Mouse (Mus musculus) splenic B cell, adult 2 months (primary cell): Measurements from ENCODE around the gene Shank2.

Experiments used
- DNase-seq: peaks from one replicate; pipeline ENCODE4 v3.0.0-alpha.2; 2011; ENCODE audit warnings: low read depth, low spot score
- H3K27me3 ChIP-seq: 2 replicates; pipeline ENCODE4 v1.6.1; 2012; ENCODE audit warnings: mild to moderate bottlenecking, low read length, moderate library complexity, mixed read lengths; ENCODE audit not compliant: control insufficient read depth, poor library complexity, insufficient read depth, severe bottlenecking
- H3K36me3 ChIP-seq: 2 replicates; pipeline ENCODE4 v1.6.1; 2012; ENCODE audit warnings: mild to moderate bottlenecking, low read length, moderate library complexity, mixed read lengths; ENCODE audit not compliant: control insufficient read depth, poor library complexity, insufficient read depth, severe bottlenecking

The Shank2 gene

DNA sequence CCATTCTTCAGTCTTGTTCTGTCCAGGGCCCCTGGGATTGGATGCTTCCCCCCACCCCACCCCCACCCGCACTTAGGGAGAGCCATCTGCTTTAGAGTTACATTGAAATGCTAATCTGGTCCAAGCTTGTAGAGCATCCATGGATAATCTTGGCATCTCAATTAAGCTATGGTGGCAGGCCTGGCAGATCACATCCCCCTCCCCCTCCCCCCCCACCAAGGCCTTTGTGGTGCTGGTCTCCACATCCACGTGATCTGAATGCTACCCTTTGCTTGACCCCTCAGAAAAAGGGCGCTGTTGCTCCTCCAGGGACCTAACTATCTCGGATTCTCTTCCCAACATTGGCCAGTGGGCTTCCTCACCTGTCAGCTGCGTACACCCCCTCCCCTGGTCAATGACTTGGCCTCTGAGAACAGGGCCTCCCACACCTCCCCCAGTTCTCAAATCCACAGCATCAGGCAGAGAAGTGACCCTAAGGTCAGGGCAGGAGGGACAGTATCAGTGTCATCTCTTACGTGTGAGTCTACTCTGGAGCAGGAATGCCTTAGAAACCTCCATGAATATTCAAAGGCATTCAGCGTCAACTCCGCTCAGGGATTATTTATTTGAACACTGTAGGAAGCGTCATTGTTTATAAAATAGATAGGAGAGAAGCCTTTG is 104.8 kb downstream of the Shank2 start:
- no peaks in the 10 kb centered on the region for H3K27me3 ChIP-seq
- no peak for DNase-seq
- H3K36me3 ChIP-seq: no peaks in the 10 kb centered on the region

GRCm38 (mm10) chr7:144108141-144108540 is 106.4 kb downstream of the Shank2 start:
- Histone ChIP-seq H3K36me3 (no peaks in the 10 kb centered on the region), H3K27me3 (no peaks in the 10 kb centered on the region)
- DNase-seq: no peak

GRCm38 (mm10) chr7:144111026-144111604 is 109.4 kb downstream of the Shank2 start:
- H3K36me3 ChIP-seq: no peaks in the 10 kb centered on the region
- no peak for DNase-seq
- no peaks in the 10 kb centered on the region for H3K27me3 ChIP-seq

- DNase-seq: no peak
- no peaks in the 10 kb centered on the region for H3K27me3 ChIP-seq
- H3K36me3 ChIP-seq: no peaks in the 10 kb centered on the region
These were observed 110.3 kb downstream of the Shank2 start for GRCm38 (mm10) chr7:144111981-144112380.

DNA sequence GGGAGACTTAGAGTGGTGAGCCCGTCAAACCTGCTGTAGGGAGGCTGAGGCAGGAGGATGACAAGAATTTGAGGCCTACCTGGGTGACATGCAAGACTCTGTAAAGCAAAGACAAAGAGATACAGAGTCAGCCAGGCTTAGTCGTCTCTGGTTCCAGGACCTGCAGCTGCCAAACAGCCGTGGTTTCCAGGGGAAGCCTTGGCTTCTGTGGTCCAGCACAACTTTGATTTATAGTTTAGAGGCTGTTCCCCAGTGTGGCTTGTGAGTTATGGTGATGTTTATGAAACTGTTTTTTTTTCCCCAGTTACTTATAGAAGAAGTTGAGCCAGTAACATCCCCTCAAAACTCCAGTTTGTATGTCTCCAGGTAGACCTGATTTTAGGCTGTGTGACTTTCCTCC is 112.5 kb downstream of the Shank2 start:
- no peak for DNase-seq
- Histone ChIP-seq H3K27me3 (no peaks in the 10 kb centered on the region), H3K36me3 (no peaks in the 10 kb centered on the region)

GRCm38 (mm10) chr7:144119562-144119961 is 117.8 kb downstream of the Shank2 start:
- DNase-seq: no peak
- Histone ChIP-seq H3K27me3 (no peaks in the 10 kb centered on the region), H3K36me3 (no peaks in the 10 kb centered on the region)

- Histone ChIP-seq H3K36me3 (no peaks in the 10 kb centered on the region), H3K27me3 (no peaks in the 10 kb centered on the region; the same call in 1 of the 2 replicates)
- no peak for DNase-seq
These were observed 131.1 kb downstream of the Shank2 start for GRCm38 (mm10) chr7:144132699-144133387.

DNA sequence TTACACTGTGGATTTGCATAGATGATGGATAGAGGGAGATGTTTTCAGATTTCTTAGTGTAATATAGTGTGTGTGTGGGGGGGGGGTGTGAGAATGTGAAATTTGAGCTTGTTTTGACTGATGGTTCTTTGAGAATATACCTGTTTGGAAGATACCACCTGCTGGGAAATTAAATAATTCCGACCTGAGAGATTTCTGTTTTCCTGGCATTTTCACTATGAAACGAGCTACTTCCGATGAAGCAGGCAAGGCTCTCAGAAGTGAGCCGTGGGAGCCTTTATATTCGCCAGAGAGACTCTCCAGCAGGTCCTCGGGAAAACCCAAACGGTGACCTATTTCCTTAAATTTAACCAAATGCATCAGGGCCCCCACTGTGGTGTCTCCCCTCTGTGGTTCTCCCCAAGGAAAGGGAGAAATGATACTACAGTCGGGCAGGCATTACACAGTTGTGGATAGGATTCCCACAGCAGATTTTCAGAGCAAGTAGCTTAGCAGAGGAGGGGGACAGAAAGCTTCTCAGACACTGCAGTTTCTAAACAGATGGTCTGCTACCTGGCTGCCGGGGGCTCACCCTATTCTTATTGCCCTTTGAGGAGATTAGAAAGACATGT is 131.8 kb downstream of the Shank2 start:
- Histone ChIP-seq H3K36me3 (no peaks in the 10 kb centered on the region), H3K27me3 (no peaks in the 10 kb centered on the region; the same call in 1 of the 2 replicates)
- DNase-seq: no peak

- DNase-seq: no peak
- H3K27me3 ChIP-seq: no peaks in the 10 kb centered on the region; the same call in 1 of the 2 replicates
- H3K36me3 ChIP-seq: no peaks in the 10 kb centered on the region
These were observed 133.0 kb downstream of the Shank2 start for GRCm38 (mm10) chr7:144134699-144135098.

- Histone ChIP-seq H3K27me3 (no peaks in the 10 kb centered on the region), H3K36me3 (no peaks in the 10 kb centered on the region)
- DNase-seq: no peak
These were observed 136.1 kb downstream of the Shank2 start for GRCm38 (mm10) chr7:144137827-144138226.

- Histone ChIP-seq H3K36me3 (no peaks in the 10 kb centered on the region), H3K27me3 (no peaks in the 10 kb centered on the region)
- no peak for DNase-seq
These were observed 136.7 kb downstream of the Shank2 start for GRCm38 (mm10) chr7:144138476-144138875.

- H3K27me3 ChIP-seq: no peaks in the 10 kb centered on the region
- DNase-seq: no peak
- no peaks in the 10 kb centered on the region for H3K36me3 ChIP-seq
These were observed 138.0 kb downstream of the Shank2 start for GRCm38 (mm10) chr7:144139691-144140090.

DNA sequence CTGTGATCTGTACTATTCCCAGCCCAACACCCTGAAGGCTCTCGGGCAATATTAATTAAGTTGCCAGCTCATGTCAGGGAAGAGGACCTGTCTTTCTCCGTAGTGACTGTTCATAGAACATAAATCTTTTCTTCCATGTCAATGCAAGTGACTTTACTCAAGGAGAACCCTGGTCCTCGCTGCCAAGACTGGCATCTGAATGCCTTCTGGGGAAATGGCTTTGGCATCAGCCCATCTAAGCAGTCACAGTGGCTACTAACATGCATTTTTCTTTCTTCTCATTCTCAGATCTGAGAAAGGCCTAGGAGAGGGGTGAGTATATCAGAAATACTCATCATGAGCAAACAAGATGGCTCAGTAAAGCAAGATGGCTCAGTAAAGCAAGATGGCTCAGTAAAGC is 138.7 kb downstream of the Shank2 start:
- H3K27me3 ChIP-seq: no peaks in the 10 kb centered on the region
- no peak for DNase-seq
- H3K36me3 ChIP-seq: no peaks in the 10 kb centered on the region

DNA sequence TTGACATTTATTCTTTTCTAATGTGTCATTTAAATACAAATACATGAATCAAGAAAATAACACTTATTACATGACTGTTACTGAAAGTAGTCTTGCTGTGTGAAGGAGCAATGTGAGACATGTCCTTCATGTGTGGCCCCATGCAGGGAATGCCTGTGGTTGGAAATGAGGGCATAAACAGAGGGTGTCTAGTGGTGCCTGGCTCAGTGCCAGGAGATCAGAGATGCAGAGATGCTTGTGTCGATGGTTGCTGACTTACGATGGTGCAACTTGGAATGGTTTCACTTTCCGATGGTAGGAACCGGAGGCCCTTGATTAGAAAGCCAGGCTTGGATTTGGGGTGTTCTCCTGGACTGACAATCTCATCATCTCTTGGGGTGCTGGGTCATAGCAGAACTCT is 140.3 kb downstream of the Shank2 start:
- no peak for DNase-seq
- H3K36me3 ChIP-seq: no peaks in the 10 kb centered on the region
- no peaks in the 10 kb centered on the region for H3K27me3 ChIP-seq

GRCm38 (mm10) chr7:144143941-144144340 is 142.2 kb downstream of the Shank2 start:
- DNase-seq: no peak
- no peaks in the 10 kb centered on the region for H3K27me3 ChIP-seq
- no peaks in the 10 kb centered on the region for H3K36me3 ChIP-seq
